Mouse (Mus musculus): ENCODE data around the gene Pcdh11x. TPM values are rescaled to one million over a fixed set of nuclear protein-coding genes. Genes with fewer than 3 reads are reported as not detected.
A peak's percentile ranks its signal among the peaks of the same experiment; 100 is the strongest.

The Pcdh11x gene
- polyA plus RNA-seq (2014; fragmentation: Nextera tagmentation; extraction: Ambion mirVana): 3.8 and 5.7 TPM in 2 replicates

DNA sequence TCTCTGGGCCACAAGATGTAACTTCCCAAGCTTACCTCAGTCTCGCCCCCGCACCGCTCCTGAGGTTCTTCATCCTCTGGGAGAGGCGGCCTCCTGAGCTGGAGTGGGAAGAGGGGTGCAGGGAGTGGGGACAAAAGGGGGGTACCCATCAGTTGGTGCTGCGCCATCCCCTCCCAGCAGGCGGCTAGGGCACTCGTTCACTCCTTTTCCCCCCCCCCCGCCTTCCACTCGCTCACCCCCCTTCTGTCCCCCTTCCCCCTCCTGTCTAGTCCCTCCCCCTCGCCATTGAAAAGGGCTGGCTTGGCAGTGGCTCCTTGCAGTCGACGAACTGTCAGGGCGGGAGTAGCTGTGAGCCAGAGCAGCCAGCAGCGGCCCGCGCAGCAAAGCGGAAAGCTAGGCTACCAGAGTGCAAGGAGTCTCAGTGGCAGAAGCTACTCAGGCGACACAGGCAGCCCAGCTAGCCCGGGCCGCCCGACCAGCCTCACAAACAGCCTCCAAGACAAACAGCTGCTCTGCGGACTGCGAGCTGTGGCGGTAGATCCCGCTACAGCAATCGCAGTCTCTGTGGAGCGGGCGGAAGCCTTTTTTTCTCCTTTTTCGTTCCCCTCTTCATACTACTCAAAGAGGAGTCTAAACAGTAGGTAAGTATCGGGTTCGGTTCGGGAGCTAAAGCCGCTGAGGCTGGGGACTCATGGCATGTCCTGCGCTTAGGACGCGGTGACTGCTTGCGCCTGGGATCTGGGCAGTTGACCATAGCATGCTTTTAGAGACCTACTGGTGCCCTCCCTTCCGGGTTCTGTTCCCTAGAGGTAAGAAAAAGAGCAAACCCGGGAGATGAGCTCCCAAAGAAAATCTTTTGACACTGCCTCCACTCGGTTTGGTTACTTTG, at the start of gene Pcdh11x:
Gene Pcdh11x (plus strand): TSS at position 249 of the 889 bp plus-strand sequence.
- ATAC-seq (replicated peaks; ENCODE audit: low FRiP score): peak; percentile 87
- peak within 1 kb of the TSS; percentile 49 for H3K9ac ChIP-seq (ENCODE audit: low read length)
- no peak within 1 kb of the TSS for H3K27ac ChIP-seq (ENCODE audit: low read depth, low read length)
- no peaks in the 10 kb centered on the region for H3K9me3 ChIP-seq (ENCODE audit: control insufficient read depth, low read length)
- H3K36me3 ChIP-seq (ENCODE audit: control insufficient read depth, insufficient read depth, low read length): no peaks in the 10 kb centered on the region
- peak; percentile 81 for DNase-seq (ENCODE audit: low spot score)
- WGBS: 13% methylated on average over 32 of the region's 40 CpGs
- peak within 1 kb of the TSS; percentile 35 for H3K4me3 ChIP-seq (ENCODE audit: low read depth, low read length)
- H3K4me2 ChIP-seq (ENCODE audit: low read depth, low read length, severe bottlenecking): peak within 1 kb of the TSS; percentile 70
- no peaks in the 10 kb centered on the region for H3K27me3 ChIP-seq (ENCODE audit: control insufficient read depth, insufficient read depth, low read length)
- H3K4me1 ChIP-seq (replicated peaks; ENCODE audit: control insufficient read depth, insufficient read depth, low read length): no peaks in the 10 kb centered on the region

DNA sequence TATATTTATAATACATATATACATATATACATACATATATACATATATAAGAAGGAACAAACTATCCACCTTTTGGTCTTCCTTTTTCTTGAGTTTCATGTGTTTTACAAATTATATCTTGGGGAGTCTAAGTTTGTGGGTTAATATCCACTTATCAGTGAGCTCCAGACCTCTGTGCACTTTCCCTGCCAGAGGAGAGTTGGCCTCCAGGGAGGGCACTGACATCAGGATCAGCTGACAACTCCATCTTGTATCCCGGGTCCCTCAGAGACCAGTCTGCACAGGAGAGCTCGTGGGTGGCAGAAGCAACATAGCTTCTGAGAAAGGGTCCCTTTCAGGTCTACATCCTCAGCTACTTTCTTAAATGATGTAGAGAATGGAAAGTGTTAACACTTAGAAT, 30.0 kb upstream of the Pcdh11x start:
- no peaks in the 10 kb centered on the region for H3K4me1 ChIP-seq (replicated peaks; ENCODE audit: control insufficient read depth, insufficient read depth, low read length)

DNA sequence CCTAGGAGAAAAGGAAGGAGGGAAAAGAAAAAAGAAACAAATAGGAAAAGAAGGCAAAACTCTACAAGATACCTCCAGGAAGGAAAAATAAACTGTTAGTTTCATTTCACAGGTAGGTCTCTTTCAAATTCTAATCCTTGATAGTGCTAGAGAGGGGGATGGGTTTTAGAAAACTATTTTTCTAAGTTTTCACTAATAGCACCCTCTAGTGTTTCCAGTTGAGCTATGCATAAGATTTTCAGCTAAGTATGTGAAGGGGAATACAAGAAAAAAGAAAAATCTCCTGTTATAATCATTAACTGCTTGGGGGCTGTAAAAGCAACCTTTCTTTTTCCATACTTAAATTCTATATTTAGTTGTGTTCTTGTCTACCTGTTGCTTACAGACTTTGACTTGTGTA, 4.5 kb upstream of the Pcdh11x start:
- Histone ChIP-seq H3K9me3 (ENCODE audit: control insufficient read depth, low read length) (no peaks in the 10 kb centered on the region), H3K27ac (ENCODE audit: low read depth, low read length) (no peak overlapping the region), H3K4me3 (ENCODE audit: low read depth, low read length) (no peak overlapping the region), H3K36me3 (ENCODE audit: control insufficient read depth, insufficient read depth, low read length) (no peaks in the 10 kb centered on the region), H3K9ac (ENCODE audit: low read length) (no peak overlapping the region), H3K4me2 (ENCODE audit: low read depth, low read length, severe bottlenecking) (no peak overlapping the region), H3K4me1 (replicated peaks; ENCODE audit: control insufficient read depth, insufficient read depth, low read length) (no peaks in the 10 kb centered on the region), H3K27me3 (ENCODE audit: control insufficient read depth, insufficient read depth, low read length) (no peaks in the 10 kb centered on the region)
- ATAC-seq (replicated peaks; ENCODE audit: low FRiP score) (no peak), DNase-seq (ENCODE audit: low spot score) (no peak)

More for the DNA sequence above, 30.0 kb upstream of the Pcdh11x start:
- H3K27me3 ChIP-seq (ENCODE audit: control insufficient read depth, insufficient read depth, low read length): no peaks in the 10 kb centered on the region
- no peak overlapping the region for H3K4me2 ChIP-seq (ENCODE audit: low read depth, low read length, severe bottlenecking)
- no peaks in the 10 kb centered on the region for H3K36me3 ChIP-seq (ENCODE audit: control insufficient read depth, insufficient read depth, low read length)
- no peak for DNase-seq (ENCODE audit: low spot score)
- no peak for ATAC-seq (replicated peaks; ENCODE audit: low FRiP score)
- no peak overlapping the region for H3K4me3 ChIP-seq (ENCODE audit: low read depth, low read length)
- WGBS: 69% methylated on average over 2 of the region's 2 CpGs
- H3K9ac ChIP-seq (ENCODE audit: low read length): no peak overlapping the region
- no peaks in the 10 kb centered on the region for H3K9me3 ChIP-seq (ENCODE audit: control insufficient read depth, low read length)
- no peak overlapping the region for H3K27ac ChIP-seq (ENCODE audit: low read depth, low read length)

DNA sequence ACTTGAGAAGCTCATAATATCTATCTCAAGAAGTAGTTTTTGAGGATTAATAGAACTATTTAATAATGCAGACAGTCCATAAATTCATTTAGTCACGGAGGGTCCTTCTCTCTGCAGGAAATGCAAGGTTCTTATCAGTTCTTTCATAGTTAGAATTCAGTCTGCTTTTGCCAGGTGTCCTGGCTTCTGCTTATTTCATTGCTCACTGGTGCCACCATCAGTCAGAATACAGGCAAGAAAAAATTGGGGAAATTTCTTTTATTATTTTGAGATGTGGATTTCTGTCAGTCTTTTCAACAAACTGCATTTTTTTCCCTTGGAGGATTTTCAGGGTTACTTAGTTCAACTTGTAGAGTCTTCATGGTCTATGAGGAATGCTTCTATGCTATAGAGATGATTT, 2.6 kb upstream of the Pcdh11x start:
- DNase-seq (ENCODE audit: low spot score): no peak
- H3K4me3 ChIP-seq (ENCODE audit: low read depth, low read length): no peak overlapping the region
- H3K9me3 ChIP-seq (ENCODE audit: control insufficient read depth, low read length): no peaks in the 10 kb centered on the region
- H3K4me1 ChIP-seq (replicated peaks; ENCODE audit: control insufficient read depth, insufficient read depth, low read length): no peaks in the 10 kb centered on the region
- no peak overlapping the region for H3K4me2 ChIP-seq (ENCODE audit: low read depth, low read length, severe bottlenecking)
- H3K27me3 ChIP-seq (ENCODE audit: control insufficient read depth, insufficient read depth, low read length): no peaks in the 10 kb centered on the region
- H3K36me3 ChIP-seq (ENCODE audit: control insufficient read depth, insufficient read depth, low read length): no peaks in the 10 kb centered on the region
- H3K9ac ChIP-seq (ENCODE audit: low read length): no peak overlapping the region
- 18% methylated on average over 1 of the region's 1 CpGs for WGBS
- no peak for ATAC-seq (replicated peaks; ENCODE audit: low FRiP score)
- no peak overlapping the region for H3K27ac ChIP-seq (ENCODE audit: low read depth, low read length)

DNA sequence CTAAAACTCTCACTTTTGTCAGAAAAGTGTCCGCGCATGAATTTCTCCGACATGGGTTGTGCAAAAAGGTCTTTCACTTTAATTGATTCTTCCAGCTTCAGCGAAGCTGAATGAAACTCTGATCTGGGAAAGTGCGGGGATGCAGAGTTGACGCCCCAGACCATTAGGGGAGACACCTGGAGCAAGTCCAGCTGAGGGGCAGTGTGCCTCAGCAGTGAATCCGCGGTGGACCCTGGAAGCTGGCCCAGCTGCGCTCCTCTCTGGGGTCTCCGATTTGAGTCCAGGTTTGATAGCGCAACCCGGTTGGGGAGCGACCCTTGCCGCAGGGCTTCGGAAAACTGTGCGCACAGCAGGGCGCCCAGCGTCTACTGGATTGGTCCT, 831 bp downstream of the Pcdh11x start:
- H3K9me3 ChIP-seq (ENCODE audit: control insufficient read depth, low read length): no peaks in the 10 kb centered on the region
- H3K4me2 ChIP-seq (ENCODE audit: low read depth, low read length, severe bottlenecking): peak overlapping the region; percentile 70
- no peak overlapping the region for H3K27ac ChIP-seq (ENCODE audit: low read depth, low read length)
- H3K4me1 ChIP-seq (replicated peaks; ENCODE audit: control insufficient read depth, insufficient read depth, low read length): no peaks in the 10 kb centered on the region
- no peaks in the 10 kb centered on the region for H3K27me3 ChIP-seq (ENCODE audit: control insufficient read depth, insufficient read depth, low read length)
- 12% methylated on average over 18 of the region's 18 CpGs for WGBS
- H3K9ac ChIP-seq (ENCODE audit: low read length): peak overlapping the region; percentile 49; the same call in 1 of the 2 replicates
- DNase-seq (ENCODE audit: low spot score) (peak; percentile 52), ATAC-seq (replicated peaks; ENCODE audit: low FRiP score) (no peak)
- H3K4me3 ChIP-seq (ENCODE audit: low read depth, low read length): peak overlapping the region; percentile 35
- no peaks in the 10 kb centered on the region for H3K36me3 ChIP-seq (ENCODE audit: control insufficient read depth, insufficient read depth, low read length)

DNA sequence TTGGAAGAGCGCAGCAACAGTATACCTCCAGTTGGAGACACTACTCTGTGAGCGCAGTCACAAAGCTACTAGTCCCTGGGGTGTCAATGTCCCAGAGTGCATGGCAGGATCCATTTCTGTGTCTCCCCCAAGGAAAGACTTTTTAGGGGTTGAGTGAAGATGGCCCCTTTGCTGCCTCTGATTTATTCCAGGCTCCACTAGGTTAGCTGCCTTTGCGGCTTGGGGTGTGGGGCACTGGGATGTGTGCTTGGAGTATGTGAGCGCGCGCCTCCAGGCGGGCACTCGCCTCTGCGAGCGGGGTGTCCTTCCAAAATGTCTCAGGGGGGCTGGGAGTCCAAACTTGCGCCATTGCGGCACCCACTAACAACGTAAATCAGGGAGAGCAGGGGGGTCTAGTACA, 1.6 kb downstream of the Pcdh11x start:
- Histone ChIP-seq H3K4me1 (replicated peaks; ENCODE audit: control insufficient read depth, insufficient read depth, low read length) (no peaks in the 10 kb centered on the region), H3K9me3 (ENCODE audit: control insufficient read depth, low read length) (no peaks in the 10 kb centered on the region), H3K9ac (ENCODE audit: low read length) (no peak overlapping the region), H3K36me3 (ENCODE audit: control insufficient read depth, insufficient read depth, low read length) (no peaks in the 10 kb centered on the region), H3K27me3 (ENCODE audit: control insufficient read depth, insufficient read depth, low read length) (no peaks in the 10 kb centered on the region), H3K27ac (ENCODE audit: low read depth, low read length) (no peak overlapping the region), H3K4me3 (ENCODE audit: low read depth, low read length) (peak overlapping the region; percentile 35), H3K4me2 (ENCODE audit: low read depth, low read length, severe bottlenecking) (peak overlapping the region; percentile 70)
- no peak for ATAC-seq (replicated peaks; ENCODE audit: low FRiP score)
- WGBS: 10% methylated on average over 13 of the region's 13 CpGs
- peak; percentile 65 for DNase-seq (ENCODE audit: low spot score)

DNA sequence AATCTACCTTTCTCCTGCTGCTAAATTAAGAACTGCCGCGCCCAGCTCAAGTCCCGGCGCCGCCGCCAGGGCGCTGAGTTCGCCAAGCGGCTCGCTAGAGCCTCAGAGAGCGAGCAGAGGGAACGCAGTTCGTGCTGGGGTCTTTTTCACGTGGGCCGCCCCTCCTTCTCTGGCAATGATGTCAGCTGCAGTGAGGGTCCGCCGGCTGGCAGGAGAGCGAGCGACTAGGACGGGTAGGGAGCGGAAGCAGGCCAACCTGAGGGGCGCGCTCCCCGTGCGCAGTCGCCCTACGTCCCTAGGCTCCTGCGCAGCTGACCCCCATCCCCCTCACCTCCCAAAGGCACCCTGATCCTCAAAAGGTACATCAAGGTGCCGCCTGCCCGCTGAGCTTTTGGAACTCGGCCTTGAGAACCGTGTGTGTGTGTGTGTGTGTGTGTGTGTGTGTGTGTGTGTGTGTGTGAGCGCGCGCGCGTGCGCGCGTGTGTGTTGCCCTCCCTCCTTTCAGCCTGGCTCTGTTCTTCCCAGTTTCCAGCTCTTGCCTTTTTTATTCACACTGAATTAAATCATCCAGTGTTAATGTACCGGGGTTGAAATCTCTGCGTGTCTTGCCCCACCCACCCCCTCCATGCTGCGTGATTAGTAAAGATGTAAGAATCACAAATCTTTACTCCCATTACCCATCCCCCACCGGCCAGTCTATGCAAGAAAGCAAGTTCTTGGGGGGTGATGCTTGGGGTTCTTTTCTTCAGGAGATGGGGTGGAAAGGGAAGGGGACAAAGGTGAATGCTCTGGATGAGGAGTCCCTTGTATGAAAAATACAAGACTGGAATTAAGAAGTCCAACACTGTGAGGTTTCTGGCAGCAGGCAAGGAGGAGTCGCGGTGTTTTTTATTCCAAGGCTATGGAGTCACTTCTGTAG, 3.0 kb downstream of the Pcdh11x start:
- Histone ChIP-seq H3K4me2 (ENCODE audit: low read depth, low read length, severe bottlenecking) (peak overlapping the region; percentile 70), H3K9me3 (ENCODE audit: control insufficient read depth, low read length) (no peaks in the 10 kb centered on the region), H3K27me3 (ENCODE audit: control insufficient read depth, insufficient read depth, low read length) (no peaks in the 10 kb centered on the region), H3K9ac (ENCODE audit: low read length) (peak overlapping the region; percentile 29), H3K36me3 (ENCODE audit: control insufficient read depth, insufficient read depth, low read length) (no peaks in the 10 kb centered on the region), H3K4me1 (replicated peaks; ENCODE audit: control insufficient read depth, insufficient read depth, low read length) (no peaks in the 10 kb centered on the region), H3K4me3 (ENCODE audit: low read depth, low read length) (peak overlapping the region; percentile 35), H3K27ac (ENCODE audit: low read depth, low read length) (no peak overlapping the region)
- 7% methylated on average over 41 of the region's 46 CpGs for WGBS
- peak; percentile 79 for DNase-seq (ENCODE audit: low spot score)
- ATAC-seq (replicated peaks; ENCODE audit: low FRiP score): peak; percentile 87

DNA sequence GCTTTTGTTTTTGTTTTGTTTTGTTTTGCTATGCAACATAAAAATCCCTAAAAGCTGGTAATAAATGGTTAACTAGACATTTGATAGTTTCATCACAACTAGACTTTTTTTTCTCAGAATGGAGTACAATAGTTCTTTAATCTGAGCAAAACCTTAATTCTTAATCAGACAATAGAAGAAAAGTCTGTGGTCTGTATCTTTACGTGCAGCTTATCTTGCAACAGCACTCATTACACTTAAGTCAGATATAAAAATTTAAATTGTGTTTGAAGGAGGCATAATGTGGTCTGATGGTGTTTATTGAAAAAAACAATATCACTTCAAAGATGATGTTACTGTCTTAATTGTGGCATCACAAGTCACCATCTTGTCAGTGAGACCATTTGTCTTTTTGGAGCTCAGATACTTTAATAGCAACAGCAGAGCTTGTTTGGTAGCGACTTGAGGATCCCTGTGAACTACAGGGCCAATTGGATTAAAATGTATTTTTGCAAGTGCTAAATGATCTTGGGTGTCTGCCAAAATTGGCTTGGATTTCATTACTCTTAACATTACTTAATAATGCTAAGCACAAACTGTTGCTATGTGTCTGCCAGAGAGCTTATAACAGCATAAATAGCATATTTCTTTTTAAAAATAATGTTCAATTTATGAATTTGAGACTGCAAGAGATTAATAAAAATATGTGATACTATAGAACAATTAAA, 11.6 kb downstream of the Pcdh11x start:
- Histone ChIP-seq H3K36me3 (ENCODE audit: control insufficient read depth, insufficient read depth, low read length) (no peaks in the 10 kb centered on the region), H3K27ac (ENCODE audit: low read depth, low read length) (no peak overlapping the region), H3K4me3 (ENCODE audit: low read depth, low read length) (no peak overlapping the region), H3K27me3 (ENCODE audit: control insufficient read depth, insufficient read depth, low read length) (no peaks in the 10 kb centered on the region), H3K4me1 (replicated peaks; ENCODE audit: control insufficient read depth, insufficient read depth, low read length) (no peaks in the 10 kb centered on the region), H3K4me2 (ENCODE audit: low read depth, low read length, severe bottlenecking) (no peak overlapping the region), H3K9ac (ENCODE audit: low read length) (no peak overlapping the region), H3K9me3 (ENCODE audit: control insufficient read depth, low read length) (no peaks in the 10 kb centered on the region)
- no peak for ATAC-seq (replicated peaks; ENCODE audit: low FRiP score)
- WGBS: 62% methylated on average over 2 of the region's 2 CpGs
- no peak for DNase-seq (ENCODE audit: low spot score)

All from forebrain, embryonic 11.5 days (tissue).